Mouse (Mus musculus) adrenal gland, postnatal 25 days (tissue): ENCODE data around the gene Nrip3. TPM values are rescaled to one million over a fixed set of nuclear protein-coding genes. Genes with fewer than 3 reads are reported as not detected.
A peak's percentile ranks its signal among the peaks of the same experiment; 100 is the strongest.

Experiments used
- DNase-seq: peaks from one replicate; pipeline ENCODE4 v3.0.0; 2021; ENCODE audit warnings: mixed read lengths
- total RNA-seq: library from RNA; stranded (reverse); gene quantifications from 2 replicates; pipeline ENCODE4 v1.2.3, GENCODE M21; 2021

Gene Nrip3
- total RNA-seq, 1 experiment from 2014 or later = 0.24 TPM

DNA sequence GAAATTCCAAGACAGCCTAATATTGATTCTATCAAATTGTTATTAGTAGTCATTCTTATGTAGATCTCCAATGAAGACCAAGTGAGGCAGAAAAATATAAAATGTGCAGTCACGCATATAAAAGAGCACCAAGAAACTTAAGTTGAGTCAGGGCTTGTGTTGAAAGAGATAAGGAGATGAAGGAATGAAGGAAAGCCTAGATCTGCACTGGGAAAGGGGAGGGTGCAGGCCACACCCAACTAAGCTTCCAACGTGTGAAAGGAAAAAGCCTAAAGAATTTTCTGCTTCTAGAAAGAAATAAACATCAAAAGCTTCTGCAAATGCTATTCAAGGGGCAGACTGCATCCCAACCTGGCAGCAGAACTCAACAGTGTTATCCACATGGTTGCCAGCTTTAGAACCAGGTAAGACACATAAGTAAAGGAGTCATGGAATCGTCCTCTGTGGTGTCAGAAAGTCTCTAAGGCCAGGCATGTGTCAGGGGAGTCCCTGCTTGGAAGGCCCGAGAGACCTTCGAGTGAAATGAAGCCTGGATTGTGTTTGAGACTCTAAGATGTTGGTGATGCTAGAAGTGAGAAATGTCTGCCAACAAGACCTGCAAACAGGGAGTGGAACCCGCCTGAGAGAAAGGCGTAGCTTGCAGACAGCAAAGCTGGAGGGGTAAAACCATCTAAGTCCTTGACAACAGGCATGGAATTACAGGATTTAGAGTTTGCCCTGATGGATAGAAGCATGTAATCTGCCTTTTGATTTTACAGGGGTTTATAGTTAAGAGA is 14.1 kb downstream of the Nrip3 start:
- no peak for DNase-seq

DNA sequence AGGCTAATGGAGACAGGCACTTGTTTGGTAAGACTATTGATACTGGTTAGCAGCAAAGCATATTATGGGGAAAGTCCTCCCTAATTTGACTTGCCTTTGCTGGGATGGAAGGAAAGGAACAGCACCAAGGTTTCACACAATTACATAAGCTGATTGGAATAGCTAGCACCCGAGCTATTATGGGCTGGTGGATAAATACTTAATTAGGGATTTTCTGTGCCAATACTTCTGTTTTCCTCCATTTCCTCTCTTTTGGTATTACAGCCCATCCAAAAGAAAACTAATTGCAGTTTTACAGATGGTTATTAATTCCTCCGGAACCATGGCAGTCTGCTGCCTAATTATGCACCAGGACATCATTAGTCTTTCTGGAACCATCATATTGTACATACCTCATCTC is 17.8 kb downstream of the Nrip3 start:
- no peak for DNase-seq

DNA sequence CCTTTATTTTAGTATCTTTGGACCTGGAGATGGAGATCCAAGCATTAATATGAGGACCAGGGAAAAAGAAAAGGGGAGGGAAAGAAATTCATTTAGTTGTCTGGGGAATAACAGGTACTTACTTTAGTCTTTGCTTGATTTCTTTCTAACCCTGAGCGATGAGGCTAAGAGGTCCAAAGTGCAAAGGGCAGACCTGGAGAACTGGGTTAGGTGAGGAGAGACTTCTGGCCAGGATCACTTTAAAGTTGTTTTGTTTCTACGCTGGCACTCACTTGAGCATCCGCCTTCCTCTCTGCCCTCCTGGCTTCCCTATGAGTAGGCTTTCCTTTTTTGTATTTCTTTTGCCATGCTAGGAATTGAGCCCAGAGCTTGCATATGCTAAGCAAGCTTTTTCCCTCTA is 25.5 kb downstream of the Nrip3 start:
- DNase-seq = no peak

DNA sequence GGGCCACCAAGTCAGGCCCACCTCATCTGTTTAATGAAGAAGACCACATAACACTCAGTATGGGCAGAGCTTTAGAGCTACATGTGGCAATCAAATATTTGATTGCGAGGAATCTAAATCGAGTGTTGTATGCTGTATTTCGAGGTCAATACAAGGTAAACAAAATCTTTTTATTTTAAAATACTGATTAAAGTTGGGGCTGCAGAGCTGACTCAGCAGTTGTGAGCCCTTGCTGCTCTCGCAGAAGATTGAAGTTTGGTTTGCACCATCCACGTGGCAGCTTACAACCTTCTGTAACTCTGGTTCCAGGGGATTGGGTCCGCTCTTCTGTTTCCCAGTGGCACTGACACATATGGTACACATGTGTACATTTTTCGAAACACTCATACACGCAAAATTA is 27.8 kb downstream of the Nrip3 start:
- no peak for DNase-seq

DNA sequence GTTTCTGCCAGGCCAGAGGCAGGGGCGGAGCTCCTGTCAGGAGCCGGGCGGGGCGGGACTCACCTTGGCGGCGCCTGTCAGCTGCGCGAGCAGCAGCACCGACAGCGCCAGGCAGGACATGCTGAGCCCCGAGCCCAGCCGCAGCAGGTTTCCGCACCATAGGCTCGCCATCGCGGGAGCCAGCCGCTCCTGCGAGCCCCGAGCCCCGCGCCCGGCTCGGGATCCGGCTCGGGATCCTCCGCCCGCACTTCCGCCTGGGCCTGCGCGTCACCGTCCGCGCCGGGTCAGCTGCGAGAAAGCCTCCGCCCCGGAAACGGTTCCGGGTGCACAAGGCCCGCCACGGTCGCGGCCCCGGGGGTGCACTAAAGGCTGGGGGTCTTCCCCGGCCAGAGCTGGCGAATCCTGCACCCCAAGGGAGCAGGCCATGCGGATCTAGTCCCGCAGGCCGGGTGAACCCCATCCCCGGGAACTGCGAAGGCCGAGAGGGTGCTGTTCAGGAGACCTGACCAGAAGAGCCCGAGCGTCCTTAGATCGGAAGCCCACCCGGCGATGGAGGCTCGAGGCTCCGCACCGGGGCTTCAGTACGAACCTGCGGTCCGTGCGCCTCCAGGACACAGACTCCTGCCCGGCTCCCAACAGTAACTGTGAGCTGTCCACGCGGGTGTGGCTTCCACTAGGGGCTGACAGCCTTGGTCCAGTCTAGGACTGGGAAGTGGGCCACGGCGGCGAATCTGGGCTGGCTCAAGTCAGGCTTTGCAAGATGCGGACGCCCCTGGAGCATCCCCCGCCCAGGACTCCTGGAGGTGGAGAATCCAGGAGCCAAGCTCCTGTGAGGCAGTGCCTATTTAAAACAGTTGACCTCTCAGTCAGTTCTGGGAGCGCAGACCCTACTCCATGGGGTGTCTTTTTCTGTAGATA is 29.6 kb downstream of the Nrip3 start, which contains the start of gene Tmem9b:
Gene Tmem9b, minus strand, starts transcription at position 868 of the 918 bp plus-strand sequence.
- DNase-seq = peak; percentile 86

DNA sequence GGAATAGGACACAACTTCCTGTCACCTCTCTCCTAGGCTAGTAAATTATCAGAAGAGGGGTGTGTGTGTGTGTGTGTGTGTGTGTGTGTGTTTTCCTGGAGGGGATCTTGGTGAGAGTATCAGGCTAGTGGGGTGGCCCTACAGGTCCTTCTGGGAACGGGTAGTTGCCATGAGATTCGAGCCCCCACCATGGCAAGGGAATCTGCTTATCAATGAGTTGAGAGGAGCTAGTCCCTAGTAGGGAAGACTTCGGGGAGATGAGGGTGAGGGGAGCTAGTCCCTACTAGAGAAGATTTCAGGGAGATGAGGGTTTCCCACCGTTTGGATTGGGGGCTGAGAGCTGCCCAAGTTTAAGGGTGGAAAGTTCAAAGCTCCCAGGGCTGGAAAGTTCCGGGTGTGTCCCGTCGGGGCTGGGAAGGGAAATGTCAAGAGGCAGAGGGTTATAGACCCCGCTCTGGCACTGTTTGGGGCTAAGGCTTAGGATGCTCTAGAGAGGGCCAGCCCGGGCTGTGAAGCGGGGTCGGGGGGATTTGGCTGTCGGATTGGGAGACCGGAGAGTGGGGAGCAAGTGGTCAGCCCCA is 30.3 kb downstream of the Nrip3 start:
- no peak for DNase-seq

DNA sequence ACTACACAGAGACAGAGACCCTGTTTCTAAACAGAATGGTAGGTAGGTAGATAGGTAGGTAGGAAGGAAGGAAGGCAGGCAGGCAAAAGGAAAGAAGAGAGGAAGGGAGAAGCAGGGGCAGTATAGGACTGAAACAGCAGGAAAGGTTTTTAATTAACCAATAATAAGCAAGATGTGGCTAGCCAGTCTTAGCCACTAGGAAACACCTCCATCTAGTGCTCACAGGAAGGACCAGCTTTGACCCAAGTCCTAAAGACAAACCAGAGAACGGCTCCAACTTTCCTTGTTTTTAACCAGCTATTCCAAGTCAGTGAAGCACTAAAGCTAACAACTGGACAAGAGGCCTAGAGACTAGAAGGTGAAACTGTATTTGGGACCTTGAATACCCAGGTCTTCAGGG is 34.1 kb downstream of the Nrip3 start:
- DNase-seq = no peak

DNA sequence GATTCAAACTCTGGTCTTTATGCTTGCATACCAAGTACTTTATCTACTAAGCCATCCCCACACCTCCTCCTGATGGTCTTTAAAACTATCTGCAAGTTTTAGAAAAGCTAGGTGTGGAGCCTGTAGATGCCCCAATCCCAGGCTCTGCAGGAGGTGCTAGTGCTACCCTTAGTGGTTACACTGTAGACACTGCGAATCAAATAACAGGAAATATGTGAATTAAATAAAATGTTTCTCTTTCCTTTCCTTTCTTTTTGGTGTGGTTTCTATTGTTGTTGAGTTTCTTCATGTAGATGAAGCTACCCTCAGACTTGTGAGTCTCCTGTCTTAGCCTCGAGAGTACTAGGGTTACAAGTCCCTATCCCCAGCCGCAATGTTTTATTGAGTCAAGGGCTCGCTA is 40.1 kb downstream of the Nrip3 start:
- no peak for DNase-seq

DNA sequence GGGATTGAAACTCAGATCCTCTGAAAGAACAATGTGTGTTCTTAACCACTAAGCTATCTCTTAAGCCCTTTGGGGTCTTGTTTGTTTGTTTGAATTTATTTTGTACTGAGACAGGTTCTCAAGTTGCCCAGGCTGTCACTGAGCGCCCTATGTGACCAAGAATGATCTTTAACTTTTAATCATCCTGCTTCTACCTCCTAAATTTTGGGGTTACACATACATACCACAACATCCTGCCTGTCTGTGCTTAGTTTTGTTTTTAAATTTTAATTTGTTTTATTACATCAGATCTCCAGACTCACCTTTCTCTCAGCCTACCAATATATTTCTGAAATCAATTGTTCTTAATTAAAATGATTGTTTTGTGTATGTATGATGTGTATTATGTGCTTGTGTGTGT is 40.8 kb downstream of the Nrip3 start:
- DNase-seq = no peak

DNA sequence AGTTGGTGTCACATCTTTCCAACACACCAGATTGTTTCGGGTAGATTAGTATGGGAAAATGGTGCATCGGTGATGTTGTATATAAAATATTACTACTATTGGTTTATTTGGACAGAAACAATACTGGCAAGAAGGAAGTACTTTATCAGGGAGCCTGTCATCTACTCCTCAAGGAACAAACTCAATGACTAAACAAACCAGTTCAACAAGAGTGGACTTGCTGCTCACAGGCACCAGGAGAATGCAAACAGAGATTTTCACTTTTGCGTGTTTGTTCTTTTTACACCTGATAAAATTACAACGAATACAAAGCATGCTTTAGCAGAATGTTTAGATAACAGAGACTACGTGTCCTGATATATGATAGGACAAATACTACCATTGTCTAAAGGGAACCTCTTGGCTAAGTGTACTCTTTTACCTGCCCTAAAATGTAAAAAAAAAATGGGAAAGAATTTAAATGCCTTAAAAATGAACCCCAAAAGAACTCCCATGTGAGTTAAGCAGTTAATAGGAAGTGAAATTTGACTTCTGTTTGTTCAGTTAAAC is 41.9 kb downstream of the Nrip3 start:
- no peak for DNase-seq

DNA sequence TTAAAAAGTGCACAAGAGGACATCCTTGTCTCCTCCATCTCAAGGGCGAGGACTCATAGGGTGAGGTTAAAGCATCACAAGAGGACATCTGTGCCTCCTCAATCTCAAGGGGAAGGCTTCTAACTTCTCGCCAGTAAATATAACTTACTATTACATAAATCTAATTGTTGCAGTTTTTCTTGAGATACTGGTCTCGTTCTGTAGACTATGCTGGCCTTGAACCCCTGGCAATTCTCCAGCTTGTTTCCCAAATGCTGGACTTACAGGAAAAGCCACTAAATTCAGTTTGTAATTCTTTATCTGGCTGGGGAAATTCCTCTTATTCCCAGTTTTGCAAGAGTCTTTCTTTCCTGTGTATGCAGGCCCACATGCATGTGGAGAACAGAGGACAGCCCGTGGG is 47.0 kb downstream of the Nrip3 start:
- DNase-seq = peak; percentile 39

DNA sequence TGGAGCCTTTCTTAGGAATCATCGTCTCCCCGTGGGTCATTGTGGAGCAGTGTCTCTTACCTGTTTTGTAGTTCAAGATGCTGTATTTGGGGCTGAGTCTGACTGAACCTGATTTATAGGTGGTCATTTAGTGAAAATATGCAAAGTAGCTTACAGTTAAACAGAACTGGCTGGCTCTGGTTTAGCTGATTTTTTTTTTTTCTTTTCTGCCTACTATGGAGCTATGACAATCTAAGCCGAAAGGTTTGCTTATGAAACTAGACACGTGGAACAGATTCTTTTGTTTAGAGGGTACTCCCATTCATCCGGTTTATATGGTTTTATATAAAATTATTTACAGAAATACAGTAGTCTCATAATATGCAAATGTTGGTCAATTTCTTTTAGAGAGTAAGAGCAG is 50.2 kb downstream of the Nrip3 start, which contains the start of gene Ascl3:
Gene Ascl3, minus strand, starts transcription at position 101 of the 400 bp plus-strand sequence.
- DNase-seq = no peak

DNA sequence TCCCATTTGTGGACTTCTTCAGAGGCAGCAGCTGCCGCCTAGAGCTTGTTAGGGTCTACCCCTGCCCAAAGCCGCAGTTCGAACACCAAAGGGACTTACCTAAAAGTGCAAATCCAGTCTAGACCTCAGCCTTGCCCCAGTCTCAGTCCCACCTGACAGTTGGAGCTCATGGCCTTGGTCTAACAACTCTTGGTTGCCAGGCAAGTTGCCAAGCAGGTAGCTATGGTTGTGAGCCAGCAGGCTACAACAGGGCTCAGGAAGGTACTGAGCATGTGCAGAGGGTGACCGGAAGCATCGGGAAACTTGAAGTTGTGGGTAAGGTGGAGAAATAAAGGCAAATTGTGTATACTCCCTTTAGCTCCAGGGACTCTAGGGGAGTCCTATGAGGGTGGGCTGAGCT is 58.1 kb downstream of the Nrip3 start, which contains the start of gene BC051019:
Gene BC051019, minus strand, starts transcription at position 154 of the 400 bp plus-strand sequence.
- DNase-seq = no peak

DNA sequence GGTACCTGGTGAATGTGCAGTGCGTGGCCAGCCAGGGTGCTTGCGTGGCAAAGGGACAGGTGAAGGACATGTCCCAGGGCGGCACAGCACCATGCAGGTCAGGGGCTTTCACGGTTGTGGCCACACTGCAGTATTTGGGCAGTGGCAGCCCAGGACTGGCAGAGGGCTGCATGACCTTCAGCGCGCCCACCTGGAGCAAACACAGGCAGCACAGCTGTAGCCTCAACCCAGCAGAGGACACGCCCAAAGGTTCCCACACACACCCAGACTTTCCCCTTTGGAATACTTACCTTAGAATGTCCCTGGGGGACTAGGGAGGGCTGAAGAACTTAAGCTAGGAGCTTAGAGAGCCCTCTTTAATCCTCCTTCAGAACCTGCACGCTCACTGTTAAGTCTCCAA is 58.7 kb downstream of the Nrip3 start:
- no peak for DNase-seq

DNA sequence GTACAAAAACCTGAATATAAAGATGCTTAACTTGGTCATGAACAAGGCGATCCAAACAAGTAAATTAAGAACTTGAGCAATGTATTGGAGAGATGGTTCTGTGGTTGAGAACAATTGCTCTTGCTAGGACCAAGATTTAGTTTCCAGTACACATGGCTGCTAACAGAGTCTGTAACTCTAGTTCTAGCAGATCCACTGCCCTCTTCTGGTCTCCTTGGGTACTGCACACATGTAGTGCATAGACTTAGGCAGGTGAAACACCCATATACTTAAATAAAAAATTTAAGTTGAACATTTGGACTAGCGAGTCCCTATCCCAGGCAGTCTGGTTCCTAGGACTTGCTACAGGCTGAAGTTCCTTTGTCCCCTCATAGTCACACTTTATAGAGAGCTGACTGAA is 59.2 kb downstream of the Nrip3 start:
- no peak for DNase-seq

DNA sequence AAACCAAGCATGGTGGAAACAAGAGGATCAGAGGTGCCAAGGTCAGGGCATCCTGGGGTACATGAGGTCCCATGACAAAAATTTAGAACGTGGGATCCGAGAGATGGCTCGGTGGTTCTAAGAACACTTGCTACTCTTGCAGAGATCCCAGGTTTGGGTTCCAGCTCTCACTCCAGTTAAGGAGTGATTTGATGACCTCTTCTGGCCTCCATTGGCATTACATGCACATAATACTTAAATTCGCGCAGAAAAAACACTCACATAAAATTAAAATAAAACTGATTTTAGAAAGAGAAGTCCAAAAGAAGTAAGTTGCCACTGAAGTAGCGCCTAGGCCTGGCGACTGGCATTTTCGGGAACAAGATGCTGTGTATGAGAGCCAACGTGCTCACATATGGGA is 62.5 kb downstream of the Nrip3 start:
- DNase-seq = no peak

DNA sequence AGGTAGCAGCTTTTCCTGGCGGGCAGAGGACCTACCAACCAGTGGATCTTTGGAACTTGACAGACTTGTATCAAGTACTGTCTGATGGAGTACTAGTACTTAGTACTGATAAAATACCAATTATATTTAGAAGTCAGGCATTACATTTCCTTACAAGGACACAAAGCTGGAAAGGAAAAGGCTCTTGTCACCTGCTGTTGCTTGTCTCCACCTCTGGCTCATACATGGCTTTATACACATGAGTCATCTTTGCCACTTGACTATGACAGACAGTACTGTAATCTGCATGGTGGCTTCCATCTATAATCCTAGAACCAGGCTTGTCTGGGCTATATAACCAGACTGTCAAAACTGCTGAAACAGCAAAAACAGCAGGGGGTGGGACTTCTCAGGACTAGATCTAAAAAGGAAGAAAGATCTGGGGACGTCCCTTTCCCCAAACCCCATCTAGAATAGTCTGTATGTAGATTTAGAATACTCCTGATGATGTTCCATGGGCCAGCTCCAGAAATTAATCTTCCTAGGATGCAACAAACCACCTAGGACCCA is 68.3 kb downstream of the Nrip3 start:
- DNase-seq = no peak

DNA sequence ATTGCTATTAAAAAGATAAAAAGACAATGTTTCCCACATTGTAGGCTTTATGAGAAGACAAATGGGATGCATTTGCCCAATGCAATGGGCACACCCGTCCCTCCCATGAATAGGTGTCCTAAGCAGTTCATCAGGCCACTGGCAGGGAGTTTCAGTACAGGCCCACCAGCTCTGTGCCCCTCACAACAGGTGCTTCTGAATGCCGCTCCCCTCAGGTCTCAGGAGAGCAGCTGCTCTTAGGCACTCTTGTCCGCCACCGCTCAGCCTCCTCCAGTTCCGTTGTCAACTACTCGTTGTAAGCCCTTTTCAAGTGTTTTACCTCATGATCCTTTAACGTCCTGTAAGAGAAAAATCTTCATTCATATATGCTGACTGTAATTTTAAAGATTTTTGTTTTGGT is 69.6 kb downstream of the Nrip3 start:
- DNase-seq = no peak

DNA sequence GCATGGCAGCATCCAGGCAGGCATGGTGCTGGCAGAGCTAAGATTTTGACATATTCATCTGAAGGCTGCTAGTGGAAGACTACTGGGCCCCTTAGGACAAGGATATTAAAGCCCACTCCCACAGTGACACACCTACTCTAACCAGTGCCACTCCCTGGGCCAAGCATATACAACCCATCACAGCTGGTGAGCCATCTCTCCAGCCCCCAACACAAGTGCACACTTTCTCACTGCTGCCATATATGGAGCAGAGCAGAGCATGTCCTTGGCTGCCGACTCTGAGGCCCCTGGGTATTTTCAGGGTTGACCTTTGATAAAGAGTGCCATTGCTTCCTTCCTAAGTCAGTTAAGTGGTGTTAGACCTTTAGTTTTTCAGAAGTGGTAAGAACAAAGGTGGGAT is 71.8 kb downstream of the Nrip3 start:
- no peak for DNase-seq

DNA sequence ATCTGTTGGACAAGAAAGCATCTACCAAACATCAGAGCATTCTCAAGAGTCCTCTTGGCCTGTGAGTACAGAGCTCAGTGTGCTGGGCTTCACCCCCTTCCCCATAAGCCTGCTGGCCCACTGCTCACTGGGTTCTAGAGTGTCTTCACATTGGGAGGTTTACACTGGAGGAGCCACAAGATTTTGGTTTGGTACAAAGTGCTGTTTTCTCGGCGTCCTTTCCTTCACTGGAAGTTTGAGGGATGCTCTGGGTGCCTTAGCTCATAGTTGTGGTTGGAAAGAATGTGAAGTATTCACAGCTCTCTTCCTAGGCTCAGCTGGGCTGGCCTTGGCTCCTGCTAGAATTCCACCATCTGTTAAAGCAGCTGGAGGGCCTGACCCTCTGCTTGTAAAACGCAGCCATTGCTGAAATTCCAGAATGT is 72.9 kb downstream of the Nrip3 start:
- DNase-seq = no peak
